Mouse (Mus musculus): ENCODE results near the gene Nfia.

- TF ChIP-seq GATA1 (IDR thresholded peaks at IDR 0.05; ENCODE audit: borderline replicate concordance, low read length) (no peak), FLI1 (IDR thresholded peaks at IDR 0.05; ENCODE audit: low read length) (no peak)
These were observed 175.7 kb downstream of the Nfia start for GRCm38 (mm10) chr4:97948250-97948649.
